Mouse (Mus musculus) liver, embryonic 13.5 days (tissue): ENCODE results near the gene Trib3. TPM values are rescaled to one million over a fixed set of nuclear protein-coding genes. Genes with fewer than 3 reads are reported as not detected.
"Not testable (repeated sequence)": the region's sequence is repeated elsewhere in the genome, so short reads cannot be mapped to it uniquely, and the experiment has no call there.

Experiments used
- ATAC-seq: fragments of 200-750 bp; cut with Nextera tagmentation; 2 replicates; pipeline ENCODE4 v1.8.0; 2017; ENCODE audit warnings: low read depth, mild to moderate bottlenecking, moderate number of reproducible peaks, moderate library complexity
- DNase-seq: peaks from one replicate; pipeline ENCODE4 v3.0.0; 2022
- H3K27ac ChIP-seq: fragments of 300-500 bp; sonication (generic); 2 replicates; pipeline ENCODE4 v1.5.1; 2015; ENCODE audit warnings: moderate library complexity, mild to moderate bottlenecking, inconsistent platforms
- H3K27me3 ChIP-seq: fragments of 300-500 bp; sonication (generic); 2 replicates; pipeline ENCODE4 v1.6.1; 2015; ENCODE audit warnings: mild to moderate bottlenecking, inconsistent platforms
- H3K36me3 ChIP-seq: fragments of 300-500 bp; sonication (generic); 2 replicates; pipeline ENCODE4 v1.6.1; 2015; ENCODE audit warnings: mild to moderate bottlenecking, inconsistent platforms
- H3K4me1 ChIP-seq: fragments of 300-500 bp; sonication (generic); replicated peaks from 2 replicates; pipeline ENCODE4 v1.6.1; 2015; ENCODE audit warnings: inconsistent platforms
- H3K4me2 ChIP-seq: fragments of 300-500 bp; sonication (generic); 2 replicates; pipeline ENCODE4 v1.6.1; 2015; ENCODE audit warnings: inconsistent platforms, mild to moderate bottlenecking, moderate library complexity
- H3K4me3 ChIP-seq: fragments of 300-500 bp; sonication (generic); replicated peaks from 2 replicates; pipeline ENCODE4 v1.5.1; 2015; ENCODE audit warnings: mild to moderate bottlenecking, inconsistent platforms
- H3K9ac ChIP-seq: fragments of 300-500 bp; sonication (generic); 2 replicates; pipeline ENCODE4 v1.6.1; 2015; ENCODE audit warnings: mild to moderate bottlenecking, inconsistent platforms
- H3K9me3 ChIP-seq: fragments of 300-500 bp; sonication (generic); replicated peaks from 2 replicates; pipeline ENCODE4 v1.6.1; 2016; ENCODE audit warnings: inconsistent platforms
- WGBS: fragments of 180-500 bp; shearing (Covaris S2); methylation state at CpG from one replicate; pipeline ENCODE4 v1.1.7; 2015; ENCODE audit not compliant: insufficient replicate concordance; 5-methylcytosine and 5-hydroxymethylcytosine counted together
- polyA plus RNA-seq: library from polyadenylated mRNA; unstranded; fragments of >200 nt; fragmentation: Nextera tagmentation; extraction: Ambion mirVana; gene quantifications from 2 replicates; pipeline ENCODE4 v1.2.1, GENCODE M21; 2015

Trib3 gene
- polyA plus RNA-seq, 1 experiment from 2014 or later = 3.3 TPM

DNA sequence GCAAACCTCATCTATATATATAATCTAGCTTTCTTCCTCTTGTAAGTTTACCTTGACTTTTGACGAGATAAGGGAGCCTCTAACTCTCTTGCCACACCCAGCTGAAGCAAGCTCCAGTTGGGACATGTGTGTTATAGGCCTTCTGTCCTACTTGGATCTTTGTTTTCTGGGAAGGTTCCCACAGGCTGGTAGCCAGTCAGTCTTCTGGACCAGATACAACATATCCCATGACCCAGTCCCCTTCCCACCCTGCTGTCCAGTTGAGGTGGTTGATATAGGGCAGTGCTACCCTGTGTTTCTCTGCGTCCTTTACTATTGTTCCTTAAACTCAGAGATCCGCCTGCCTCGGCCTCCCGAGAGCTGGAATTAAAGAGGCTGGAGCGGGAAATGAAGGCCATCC lies 38.4 kb downstream of the Trib3 start:
- no peak overlapping the region for H3K27ac ChIP-seq
- no peak overlapping the region for H3K4me3 ChIP-seq
- no peak for ATAC-seq
- H3K27me3 ChIP-seq = no peaks in the 10 kb centered on the region
- no peak overlapping the region for H3K4me2 ChIP-seq
- H3K36me3 ChIP-seq = peaks cover 78% of the 10 kb centered on the region
- WGBS = 80% methylated on average over 6 of the region's 6 CpGs
- H3K9ac ChIP-seq = no peak overlapping the region
- no peaks in the 10 kb centered on the region for H3K9me3 ChIP-seq
- peaks cover 16% of the 10 kb centered on the region for H3K4me1 ChIP-seq
- DNase-seq = no peak

DNA sequence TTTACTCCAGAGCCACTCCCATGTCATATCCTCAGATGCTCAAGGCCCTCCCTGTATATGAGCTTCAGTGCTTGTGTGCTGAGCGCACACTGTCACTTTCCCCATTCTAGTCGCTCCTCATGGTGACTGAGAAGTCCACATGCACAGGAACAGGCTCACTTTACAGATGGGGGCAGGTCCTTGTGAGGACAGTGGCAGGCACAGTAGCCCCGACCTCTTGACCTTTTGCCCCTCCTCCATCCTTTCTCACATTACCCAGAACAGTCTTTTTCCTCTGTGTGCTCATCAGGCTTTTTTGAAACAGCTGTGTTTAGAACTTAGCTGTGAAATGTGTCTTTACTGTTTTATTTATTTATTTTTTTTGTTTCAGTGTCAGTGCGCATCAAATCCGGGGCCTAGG lies 40.1 kb downstream of the Trib3 start:
- 73% methylated on average over 5 of the region's 5 CpGs for WGBS
- H3K27ac ChIP-seq = no peak overlapping the region
- H3K36me3 ChIP-seq = peaks cover 66% of the 10 kb centered on the region
- no peak overlapping the region for H3K9ac ChIP-seq
- H3K4me3 ChIP-seq = no peak overlapping the region
- H3K4me2 ChIP-seq = no peak overlapping the region
- peaks cover 16% of the 10 kb centered on the region for H3K4me1 ChIP-seq
- H3K9me3 ChIP-seq = no peaks in the 10 kb centered on the region
- DNase-seq = no peak
- no peak for ATAC-seq
- H3K27me3 ChIP-seq = no peaks in the 10 kb centered on the region

DNA sequence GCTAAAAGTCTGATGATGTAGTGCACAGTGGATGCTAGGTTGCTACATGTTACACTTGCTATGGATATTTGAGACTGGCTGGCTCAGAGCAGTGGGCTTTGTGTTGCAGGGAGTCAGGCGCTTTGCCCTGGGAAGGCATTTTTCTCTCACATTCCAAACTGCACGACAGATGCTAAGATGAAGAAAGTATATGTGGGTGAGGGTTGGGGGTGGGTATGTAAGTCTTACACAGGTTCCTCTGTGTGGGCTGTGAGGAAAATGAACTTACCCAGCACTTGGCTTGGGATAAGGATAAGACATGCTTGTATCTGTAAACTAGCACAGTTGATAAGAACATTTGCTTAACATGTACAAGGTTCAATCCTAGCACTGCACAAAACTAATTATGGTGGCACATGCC lies 41.0 kb downstream of the Trib3 start:
- no peaks in the 10 kb centered on the region for H3K9me3 ChIP-seq
- no peak for DNase-seq
- peaks cover 57% of the 10 kb centered on the region for H3K36me3 ChIP-seq
- 87% methylated on average over 2 of the region's 2 CpGs for WGBS
- H3K4me2 ChIP-seq = no peak overlapping the region
- no peak overlapping the region for H3K9ac ChIP-seq
- H3K4me1 ChIP-seq = peaks cover 22% of the 10 kb centered on the region
- H3K4me3 ChIP-seq = no peak overlapping the region
- H3K27ac ChIP-seq = no peak overlapping the region
- ATAC-seq = no peak
- H3K27me3 ChIP-seq = no peaks in the 10 kb centered on the region

DNA sequence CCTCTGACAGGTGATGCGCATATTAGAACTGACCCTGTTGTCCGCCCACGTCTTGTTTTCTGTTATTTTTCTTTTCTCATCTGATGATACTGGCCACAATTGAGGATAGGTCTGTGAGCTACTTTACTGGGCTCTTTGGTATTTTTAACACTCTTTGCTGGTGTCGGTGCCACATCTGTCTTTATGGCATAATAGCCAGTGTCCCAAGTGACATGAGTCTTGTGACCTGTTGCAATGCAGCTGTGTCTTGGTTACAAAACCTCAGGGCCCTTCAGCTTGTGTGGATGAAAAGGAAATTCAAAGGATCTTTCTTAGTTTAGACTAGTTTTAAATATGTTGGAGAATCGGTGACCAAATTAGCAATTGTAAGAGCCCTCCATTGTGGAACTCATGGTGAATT lies 49.3 kb downstream of the Trib3 start:
- Histone ChIP-seq H3K4me2 (peak overlapping the region; percentile 85), H3K9ac (peak overlapping the region; percentile 93), H3K9me3 (no peaks in the 10 kb centered on the region), H3K36me3 (0 out of 2 replicates have a peak, but pooled peaks cover 3% of the 10 kb centered on the region), H3K4me3 (peak overlapping the region; percentile 91), H3K4me1 (peaks cover 40% of the 10 kb centered on the region), H3K27ac (no peak overlapping the region), H3K27me3 (no peaks in the 10 kb centered on the region)
- 34% methylated on average over 5 of the region's 5 CpGs for WGBS
- DNase-seq (no peak), ATAC-seq (no peak)

DNA sequence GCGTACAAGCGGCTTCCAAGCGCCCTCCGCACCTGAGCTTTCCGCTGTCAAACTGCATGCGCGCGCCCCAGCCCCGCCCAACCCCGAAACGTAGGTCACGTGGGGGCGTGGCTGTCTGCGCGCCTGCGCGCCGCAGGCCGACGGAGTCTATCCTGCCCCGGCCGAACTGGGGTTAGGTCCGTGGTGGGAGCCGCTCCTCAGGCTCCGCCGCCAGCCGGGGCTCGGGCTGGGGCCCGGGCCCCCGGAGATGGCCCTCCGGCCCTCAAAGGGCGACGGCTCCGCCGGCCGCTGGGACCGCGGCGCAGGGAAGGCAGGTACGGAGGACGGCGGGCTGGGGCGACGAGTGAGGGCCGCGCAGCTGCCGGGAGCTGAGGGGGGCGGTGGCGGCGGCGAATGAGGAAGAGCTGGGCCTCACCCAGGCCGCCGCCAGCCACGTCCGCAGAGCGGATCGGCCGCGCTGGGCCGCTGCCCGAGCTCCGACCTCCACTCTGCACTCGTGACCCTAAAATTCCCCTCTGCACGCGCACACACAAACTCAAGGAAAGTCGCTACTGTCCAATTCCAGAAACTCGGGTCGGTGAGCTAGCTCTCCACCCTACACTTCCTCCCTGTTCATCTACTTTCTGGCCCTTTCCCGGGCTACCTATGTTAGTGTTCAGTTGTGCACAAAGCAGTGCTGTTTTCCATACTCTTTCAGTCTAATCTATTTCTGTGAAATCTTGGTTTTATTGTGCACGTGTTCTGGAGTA lies 49.9 kb downstream of the Trib3 start, which contains the start of gene Tbc1d20:
Gene Tbc1d20, plus strand, starts transcription at position 102 of the 749 bp plus-strand sequence.
- ATAC-seq = peak; percentile 98
- Histone ChIP-seq H3K4me2 (peak within 1 kb of the TSS; percentile 85), H3K4me1 (peaks cover 40% of the 10 kb centered on the region), H3K9ac (peak within 1 kb of the TSS; percentile 93), H3K36me3 (0 out of 2 replicates have a peak, but pooled peaks cover 3% of the 10 kb centered on the region), H3K9me3 (no peaks in the 10 kb centered on the region), H3K27ac (peak within 1 kb of the TSS; percentile 83), H3K27me3 (no peaks in the 10 kb centered on the region), H3K4me3 (peak within 1 kb of the TSS; percentile 91)
- peak; percentile 88 for DNase-seq
- WGBS = under 1% methylated on average over 69 of the region's 70 CpGs

DNA sequence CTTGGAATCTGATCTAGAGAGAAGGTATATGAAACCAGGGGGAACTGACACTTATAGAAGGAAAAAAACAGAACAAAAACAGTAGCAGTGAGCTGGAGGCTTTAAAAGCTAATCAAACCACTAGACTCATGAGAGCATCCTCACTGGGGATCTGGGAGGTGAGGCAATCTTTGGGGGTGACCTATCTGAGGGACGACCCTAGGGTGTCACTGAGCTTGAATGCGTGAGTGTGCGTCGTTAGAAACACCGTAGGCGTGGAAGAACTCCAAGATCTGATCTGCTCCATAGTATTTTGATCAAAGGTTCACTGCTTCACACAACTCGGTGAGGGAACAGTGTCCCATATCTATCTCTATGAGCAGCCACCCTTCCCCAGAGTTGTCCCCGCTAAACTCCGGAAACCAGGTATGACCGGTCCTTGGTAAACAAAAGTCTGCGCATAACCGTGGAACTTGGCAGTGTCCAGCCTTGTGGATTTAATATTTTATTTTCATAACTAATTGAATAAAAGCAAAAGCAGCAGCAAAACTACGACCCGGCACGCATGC lies 50.6 kb downstream of the Trib3 start:
- H3K9me3 ChIP-seq = no peaks in the 10 kb centered on the region
- H3K4me2 ChIP-seq = peak overlapping the region; percentile 85
- DNase-seq (no peak), ATAC-seq (peak; percentile 58)
- no peaks in the 10 kb centered on the region for H3K27me3 ChIP-seq
- H3K27ac ChIP-seq = no peak overlapping the region
- peak overlapping the region; percentile 91 for H3K4me3 ChIP-seq
- 0 out of 2 replicates have a peak, but pooled peaks cover 3% of the 10 kb centered on the region for H3K36me3 ChIP-seq
- WGBS = 1% methylated on average over 15 of the region's 15 CpGs
- H3K4me1 ChIP-seq = peaks cover 35% of the 10 kb centered on the region
- peak overlapping the region; percentile 93 for H3K9ac ChIP-seq

DNA sequence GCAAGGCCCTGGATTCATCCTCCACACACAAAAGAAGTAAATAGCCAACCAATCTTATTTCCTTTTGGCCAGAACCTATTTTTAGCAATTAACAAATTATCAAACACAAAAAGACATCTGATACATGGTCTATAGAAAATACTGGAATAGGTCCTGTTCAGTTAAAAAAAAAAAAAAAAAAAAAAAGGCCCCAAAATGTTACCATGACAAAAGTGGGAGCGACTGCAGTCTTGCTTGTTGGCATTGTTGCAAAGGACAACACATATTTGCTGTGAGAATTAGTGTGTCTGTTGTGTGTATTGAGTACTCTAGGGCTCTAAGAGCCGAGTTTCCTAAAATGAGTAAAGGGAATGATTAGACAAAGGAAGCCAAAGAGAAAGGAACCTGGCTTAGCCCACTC lies 51.4 kb downstream of the Trib3 start:
- 0 out of 2 replicates have a peak, but pooled peaks cover 1% of the 10 kb centered on the region for H3K36me3 ChIP-seq
- peaks cover 34% of the 10 kb centered on the region for H3K4me1 ChIP-seq
- H3K4me3 ChIP-seq = no peak overlapping the region
- WGBS = 72% methylated on average over 2 of the region's 2 CpGs
- no peaks in the 10 kb centered on the region for H3K9me3 ChIP-seq
- H3K27me3 ChIP-seq = no peaks in the 10 kb centered on the region
- H3K4me2 ChIP-seq = no peak overlapping the region
- H3K27ac ChIP-seq = no peak overlapping the region
- no peak overlapping the region for H3K9ac ChIP-seq
- no peak for ATAC-seq
- no peak for DNase-seq

DNA sequence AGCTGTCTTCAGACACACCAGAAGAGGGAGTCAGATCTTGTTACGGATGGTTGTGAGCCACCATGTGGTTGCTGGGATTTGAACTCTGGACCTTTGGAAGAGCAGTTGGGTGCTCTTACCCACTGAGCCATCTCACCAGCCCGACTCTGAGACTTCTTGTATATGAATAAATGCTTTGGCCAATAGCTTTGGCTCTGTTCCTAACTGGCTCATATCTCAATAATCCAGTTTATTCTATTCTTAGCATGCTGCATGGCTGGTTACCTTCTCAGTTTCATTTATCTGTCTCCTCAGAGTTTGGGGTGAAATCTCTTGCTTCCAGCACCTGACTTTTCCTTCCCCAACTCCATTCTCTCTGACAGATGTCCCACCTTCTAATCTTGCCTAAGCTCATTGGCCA lies 54.2 kb downstream of the Trib3 start:
- H3K9me3 ChIP-seq, H3K9ac ChIP-seq, DNase-seq, H3K4me1 ChIP-seq, H3K27me3 ChIP-seq, H3K4me2 ChIP-seq, ATAC-seq, H3K27ac ChIP-seq, H3K4me3 ChIP-seq: not testable (repeated sequence)
- 63% methylated on average over 2 of the region's 2 CpGs for WGBS
- H3K36me3 ChIP-seq = peaks cover 19% of the 10 kb centered on the region

DNA sequence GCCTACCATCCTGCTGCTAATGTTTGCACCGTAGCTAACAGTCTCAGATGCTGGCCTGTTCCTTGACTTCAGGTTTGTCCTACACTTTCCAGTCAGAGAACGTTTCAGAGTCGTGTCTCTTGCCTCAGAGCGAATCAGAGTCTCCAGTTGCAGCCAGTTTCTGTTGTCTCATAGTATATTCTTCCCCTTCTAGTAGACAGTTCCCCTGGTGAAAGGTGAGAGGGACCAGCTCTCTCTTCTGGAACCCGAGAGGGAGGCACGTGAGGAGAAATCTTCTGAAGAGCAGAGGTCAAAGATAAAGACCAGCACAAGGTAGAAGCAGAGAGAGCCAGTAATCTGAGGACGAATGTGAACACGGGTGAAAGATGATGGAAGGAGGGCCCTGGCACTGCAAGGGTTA lies 55.8 kb downstream of the Trib3 start:
- no peak overlapping the region for H3K9ac ChIP-seq
- ATAC-seq (no peak), DNase-seq (no peak)
- no peak overlapping the region for H3K4me2 ChIP-seq
- H3K36me3 ChIP-seq = peaks cover 35% of the 10 kb centered on the region
- no peak overlapping the region for H3K4me3 ChIP-seq
- WGBS = 72% methylated on average over 8 of the region's 8 CpGs
- H3K27ac ChIP-seq = no peak overlapping the region
- no peaks in the 10 kb centered on the region for H3K27me3 ChIP-seq
- peaks cover 1% of the 10 kb centered on the region for H3K4me1 ChIP-seq
- no peaks in the 10 kb centered on the region for H3K9me3 ChIP-seq

DNA sequence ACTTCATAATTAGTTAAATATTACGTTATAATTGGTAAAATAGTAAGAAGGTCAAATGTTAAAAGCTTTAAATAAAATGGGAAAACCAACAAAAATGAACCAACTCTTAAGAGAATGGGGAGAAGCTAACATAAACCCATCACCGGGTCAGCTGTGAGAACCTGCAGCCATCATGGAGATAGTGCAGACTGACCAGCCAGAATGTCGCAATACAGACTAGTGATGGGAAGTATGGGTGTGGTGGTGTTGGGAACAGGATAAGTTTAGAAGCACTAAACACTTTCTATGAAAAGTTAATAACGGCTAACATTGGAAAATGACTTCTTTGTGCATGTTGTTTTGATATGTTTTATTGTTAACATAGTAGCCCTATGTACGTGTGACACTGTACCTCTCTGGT lies 56.3 kb downstream of the Trib3 start:
- H3K4me3 ChIP-seq = no peak overlapping the region
- H3K9ac ChIP-seq = no peak overlapping the region
- H3K27me3 ChIP-seq = no peaks in the 10 kb centered on the region
- WGBS = 80% methylated on average over 5 of the region's 5 CpGs
- ATAC-seq = no peak
- H3K36me3 ChIP-seq = peaks cover 39% of the 10 kb centered on the region
- H3K27ac ChIP-seq = no peak overlapping the region
- no peaks in the 10 kb centered on the region for H3K4me1 ChIP-seq
- no peak overlapping the region for H3K4me2 ChIP-seq
- no peaks in the 10 kb centered on the region for H3K9me3 ChIP-seq
- no peak for DNase-seq
